Mouse (Mus musculus) WW6 (cell line): ENCODE measurements around the gene Gm11127.
"Not testable (repeated sequence)": the region's sequence is repeated elsewhere in the genome, so short reads cannot be mapped to it uniquely, and the experiment has no call there.

Experiments
- DNase-seq: peaks from one replicate; pipeline ENCODE4 v3.0.0-alpha.2; 2013; ENCODE audit warnings: low read depth, low spot score

Gene Gm11127

GRCm38 (mm10) chr17:36058362-36058761 lies at the start of gene Gm11127:
Gene Gm11127 (minus strand): TSS chr17:36058371.
- DNase-seq, result not testable (repeated sequence)

GRCm38 (mm10) chr17:36102091-36102490 lies 43.9 kb upstream of the Gm11127 start:
- not testable (repeated sequence) for DNase-seq

GRCm38 (mm10) chr17:36099603-36100002 lies 41.4 kb upstream of the Gm11127 start:
- DNase-seq, result not testable (repeated sequence)

GRCm38 (mm10) chr17:36093936-36094335 lies 35.8 kb upstream of the Gm11127 start:
- no peak for DNase-seq

- DNase-seq, result not testable (repeated sequence)
Observed at GRCm38 (mm10) chr17:36092520-36092919, 34.3 kb upstream of the Gm11127 start.

- not testable (repeated sequence) for DNase-seq
Observed at GRCm38 (mm10) chr17:36091933-36092332, 33.8 kb upstream of the Gm11127 start.

GRCm38 (mm10) chr17:36085976-36086375 lies 27.8 kb upstream of the Gm11127 start:
- not testable (repeated sequence) for DNase-seq

GRCm38 (mm10) chr17:36083870-36084451 lies 25.8 kb upstream of the Gm11127 start:
- DNase-seq, result no peak

GRCm38 (mm10) chr17:36083266-36083869 lies 25.2 kb upstream of the Gm11127 start:
- DNase-seq, result peak; percentile 56

GRCm38 (mm10) chr17:36082519-36083232 lies 24.5 kb upstream of the Gm11127 start:
- not testable (repeated sequence) for DNase-seq

- not testable (repeated sequence) for DNase-seq
Observed at GRCm38 (mm10) chr17:36081901-36082300, 23.7 kb upstream of the Gm11127 start.

GRCm38 (mm10) chr17:36060829-36061228 lies 2.7 kb upstream of the Gm11127 start:
- DNase-seq, result peak; percentile 18

- DNase-seq, result not testable (repeated sequence)
Observed at GRCm38 (mm10) chr17:36057927-36058326, 244 bp downstream of the Gm11127 start.

- no peak for DNase-seq
Observed at GRCm38 (mm10) chr17:36043286-36043685, 14.9 kb downstream of the Gm11127 start.

GRCm38 (mm10) chr17:36042610-36043169 lies 15.5 kb downstream of the Gm11127 start, which contains the start of the genes H2-T22 and Gm6034:
Gene H2-T22 (minus strand): TSS chr17:36042747.
Gene Gm6034 (plus strand): TSS chr17:36042961.
- peak; percentile 31 for DNase-seq

- DNase-seq, result not testable (repeated sequence)
Observed at GRCm38 (mm10) chr17:36042055-36042454, 16.1 kb downstream of the Gm11127 start.

- not testable (repeated sequence) for DNase-seq
Observed at GRCm38 (mm10) chr17:36040604-36041003, 17.6 kb downstream of the Gm11127 start.

- not testable (repeated sequence) for DNase-seq
Observed at GRCm38 (mm10) chr17:36036126-36036525, 22.0 kb downstream of the Gm11127 start.

- DNase-seq, result not testable (repeated sequence)
Observed at GRCm38 (mm10) chr17:36035010-36035638, 23.0 kb downstream of the Gm11127 start.

- DNase-seq, result not testable (repeated sequence)
Observed at GRCm38 (mm10) chr17:36034524-36034923, 23.6 kb downstream of the Gm11127 start.

- DNase-seq, result not testable (repeated sequence)
Observed at GRCm38 (mm10) chr17:36032351-36032875, 25.8 kb downstream of the Gm11127 start, which contains the start of gene H2-T23. Gene H2-T23 (minus strand): TSS chr17:36032855.
